Mouse (Mus musculus) hindbrain, embryonic 10.5 days (tissue): ENCODE results near the gene Rrp36. TPM values are rescaled to one million over a fixed set of nuclear protein-coding genes. Genes with fewer than 3 reads are reported as not detected.

ENCODE experiments used
- DNase-seq: peaks from one replicate; pipeline ENCODE4 v3.0.0-alpha.2; 2017; ENCODE audit warnings: low spot score
- H3K27ac ChIP-seq: fragments of 300-500 bp; sonication (generic); 2 replicates; pipeline ENCODE4 v1.5.1; 2016; ENCODE audit warnings: mild to moderate bottlenecking, moderate library complexity
- H3K27me3 ChIP-seq: fragments of 300-500 bp; sonication (generic); 2 replicates; pipeline ENCODE4 v1.6.1; 2016; ENCODE audit warnings: mild to moderate bottlenecking; ENCODE audit not compliant: poor library complexity, insufficient read depth, severe bottlenecking
- H3K36me3 ChIP-seq: fragments of 300-500 bp; sonication (generic); 2 replicates; pipeline ENCODE4 v1.6.1; 2016; ENCODE audit warnings: mild to moderate bottlenecking, moderate library complexity
- H3K4me1 ChIP-seq: fragments of 300-500 bp; sonication (generic); replicated peaks from 2 replicates; pipeline ENCODE4 v1.6.1; 2016; ENCODE audit warnings: mild to moderate bottlenecking
- H3K4me3 ChIP-seq: fragments of 300-500 bp; sonication (generic); 2 replicates; pipeline ENCODE4 v1.5.1; 2016; ENCODE audit warnings: mild to moderate bottlenecking, moderate library complexity
- H3K9me3 ChIP-seq: fragments of 300-500 bp; sonication (generic); 2 replicates; pipeline ENCODE4 v1.6.1; 2016; ENCODE audit warnings: mild to moderate bottlenecking, moderate library complexity
- WGBS: fragments of 180-500 bp; shearing (Covaris S2); methylation state at CpG from one replicate; pipeline ENCODE4 v1.1.7; 2016; 5-methylcytosine and 5-hydroxymethylcytosine counted together
- polyA plus RNA-seq: library from polyadenylated mRNA; unstranded; fragments of >200 nt; fragmentation: Nextera tagmentation; extraction: Ambion mirVana; gene quantifications from 2 replicates; pipeline ENCODE4 v1.2.1, GENCODE M21; 2016

Rrp36 gene
- polyA plus RNA-seq, 1 experiment from 2014 or later: 67.5 TPM

GRCm38 (mm10) chr17:46702506-46702905, 28.4 kb upstream of the Rrp36 start:
- WGBS: 90% methylated on average over 5 of the region's 5 CpGs
- Histone ChIP-seq H3K27ac (no peak overlapping the region), H3K27me3 (no peaks in the 10 kb centered on the region), H3K9me3 (no peaks in the 10 kb centered on the region), H3K36me3 (peaks cover 47% of the 10 kb centered on the region), H3K4me3 (peak overlapping the region; percentile 92), H3K4me1 (peaks cover 49% of the 10 kb centered on the region)
- no peak for DNase-seq

DNA sequence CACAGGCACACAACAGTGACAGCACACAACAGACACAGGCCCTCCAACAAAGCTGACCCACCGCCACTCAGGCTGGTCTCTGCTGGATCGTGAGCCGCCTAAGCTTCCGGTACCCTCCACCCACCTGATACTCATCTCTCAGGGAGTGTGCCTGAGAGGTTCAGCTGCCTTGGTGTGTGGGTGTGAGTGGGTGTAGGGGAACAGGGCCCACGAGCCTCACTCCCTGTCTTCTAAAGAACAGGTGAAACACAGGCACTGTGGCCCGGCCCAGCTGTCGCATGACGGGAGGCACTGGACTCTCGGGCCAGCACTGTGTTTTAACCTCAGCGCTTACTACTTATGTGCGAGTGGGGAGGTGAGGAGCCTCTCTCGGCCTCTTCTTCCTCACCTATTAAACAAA, 27.9 kb upstream of the Rrp36 start:
- H3K4me1 ChIP-seq: peaks cover 49% of the 10 kb centered on the region
- H3K27me3 ChIP-seq: no peaks in the 10 kb centered on the region
- DNase-seq: no peak
- H3K36me3 ChIP-seq: peaks cover 51% of the 10 kb centered on the region
- H3K4me3 ChIP-seq: peak overlapping the region; percentile 11; the same call in 1 of the 2 replicates
- 85% methylated on average over 12 of the region's 12 CpGs for WGBS
- peak overlapping the region; percentile 50; the same call in 1 of the 2 replicates for H3K27ac ChIP-seq
- H3K9me3 ChIP-seq: no peaks in the 10 kb centered on the region

DNA sequence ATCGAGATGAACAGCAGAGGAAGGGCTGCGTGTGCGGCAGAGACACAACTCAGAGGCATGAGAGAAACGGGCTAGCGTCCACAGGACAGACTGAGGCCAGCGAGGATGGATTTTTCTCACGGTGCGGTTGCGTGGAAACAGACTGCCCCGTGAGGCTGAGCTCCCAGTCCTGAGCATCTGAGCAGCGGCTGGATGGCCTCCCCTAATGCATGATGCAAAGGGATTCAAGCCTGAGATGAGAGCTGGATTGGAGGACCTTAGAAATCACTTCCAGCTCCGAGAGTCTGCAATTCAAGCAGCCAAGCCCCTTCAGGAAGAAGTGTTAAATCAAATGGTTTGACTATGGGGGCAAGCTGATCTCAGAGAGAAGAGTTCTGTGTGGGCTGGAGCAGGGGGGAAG, 27.3 kb upstream of the Rrp36 start:
- Histone ChIP-seq H3K27ac (peak overlapping the region; percentile 50; the same call in 1 of the 2 replicates), H3K4me1 (peaks cover 45% of the 10 kb centered on the region), H3K9me3 (no peaks in the 10 kb centered on the region), H3K36me3 (peaks cover 57% of the 10 kb centered on the region), H3K4me3 (no peak overlapping the region), H3K27me3 (no peaks in the 10 kb centered on the region)
- DNase-seq: no peak
- WGBS: 85% methylated on average over 12 of the region's 12 CpGs

- no peaks in the 10 kb centered on the region for H3K9me3 ChIP-seq
- 91% methylated on average over 3 of the region's 3 CpGs for WGBS
- H3K27me3 ChIP-seq: no peaks in the 10 kb centered on the region
- H3K36me3 ChIP-seq: peaks cover 67% of the 10 kb centered on the region
- H3K4me1 ChIP-seq: peaks cover 33% of the 10 kb centered on the region
- no peak overlapping the region for H3K4me3 ChIP-seq
- no peak for DNase-seq
- H3K27ac ChIP-seq: no peak overlapping the region
These were observed 25.8 kb upstream of the Rrp36 start for GRCm38 (mm10) chr17:46699912-46700311.

GRCm38 (mm10) chr17:46699245-46699644, 25.1 kb upstream of the Rrp36 start:
- H3K4me1 ChIP-seq: peaks cover 31% of the 10 kb centered on the region
- peaks cover 72% of the 10 kb centered on the region for H3K36me3 ChIP-seq
- H3K9me3 ChIP-seq: no peaks in the 10 kb centered on the region
- DNase-seq: no peak
- H3K27ac ChIP-seq: no peak overlapping the region
- no peak overlapping the region for H3K4me3 ChIP-seq
- WGBS: 85% methylated on average over 5 of the region's 5 CpGs
- no peaks in the 10 kb centered on the region for H3K27me3 ChIP-seq

DNA sequence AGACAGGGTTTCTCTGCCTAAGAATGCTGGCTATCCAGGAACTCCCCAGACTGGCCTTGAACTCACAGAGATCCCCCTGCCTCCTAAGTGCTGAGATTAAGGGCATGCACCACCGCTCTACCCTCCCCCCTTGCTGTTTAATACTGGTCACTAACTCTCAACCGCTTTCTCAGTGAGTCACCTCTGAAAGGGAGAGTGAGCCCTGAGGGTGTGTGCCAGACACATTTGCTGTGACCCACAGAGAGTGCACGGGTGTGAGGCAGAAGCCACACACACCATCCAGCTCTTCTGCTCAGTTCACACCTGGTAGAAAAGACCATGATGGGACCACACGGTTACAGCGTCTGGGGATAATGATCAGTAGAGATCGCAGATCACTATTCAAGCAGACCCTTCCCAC, 24.4 kb upstream of the Rrp36 start:
- WGBS: 93% methylated on average over 6 of the region's 6 CpGs
- Histone ChIP-seq H3K9me3 (no peaks in the 10 kb centered on the region), H3K4me1 (peaks cover 24% of the 10 kb centered on the region), H3K27me3 (no peaks in the 10 kb centered on the region), H3K4me3 (no peak overlapping the region), H3K36me3 (peaks cover 76% of the 10 kb centered on the region), H3K27ac (no peak overlapping the region)
- no peak for DNase-seq

- Histone ChIP-seq H3K4me1 (no peaks in the 10 kb centered on the region), H3K36me3 (peaks cover 83% of the 10 kb centered on the region), H3K27me3 (no peaks in the 10 kb centered on the region), H3K4me3 (no peak overlapping the region), H3K9me3 (no peaks in the 10 kb centered on the region), H3K27ac (no peak overlapping the region)
- no peak for DNase-seq
- WGBS: 78% methylated on average over 1 of the region's 1 CpGs
These were observed 20.4 kb upstream of the Rrp36 start for GRCm38 (mm10) chr17:46694517-46695063.

DNA sequence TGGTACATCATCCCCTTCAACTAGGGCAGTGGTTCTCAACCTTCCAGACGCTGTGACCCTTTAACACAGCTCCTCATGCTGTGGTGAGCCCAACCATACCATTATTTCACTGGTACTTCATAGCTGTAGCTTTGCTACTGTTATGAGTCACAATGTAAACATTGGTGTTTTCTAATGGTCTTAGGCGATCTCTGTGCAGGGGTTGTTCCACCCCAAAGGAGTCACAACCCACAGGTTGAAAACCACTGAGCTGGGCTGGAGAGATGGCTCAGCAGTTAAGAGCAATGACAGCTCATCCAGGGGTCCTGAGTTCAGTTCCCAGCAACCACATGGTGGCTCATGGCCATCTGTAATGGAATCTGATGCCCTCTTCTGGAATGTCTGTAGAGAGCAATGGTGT, 17.2 kb upstream of the Rrp36 start:
- no peaks in the 10 kb centered on the region for H3K4me1 ChIP-seq
- H3K27ac ChIP-seq: no peak overlapping the region
- H3K36me3 ChIP-seq: peaks cover 81% of the 10 kb centered on the region
- no peak overlapping the region for H3K4me3 ChIP-seq
- H3K27me3 ChIP-seq: no peaks in the 10 kb centered on the region
- no peaks in the 10 kb centered on the region for H3K9me3 ChIP-seq
- DNase-seq: no peak
- WGBS: 93% methylated on average over 2 of the region's 2 CpGs

GRCm38 (mm10) chr17:46690665-46691064, 16.5 kb upstream of the Rrp36 start:
- H3K27ac ChIP-seq: no peak overlapping the region
- H3K36me3 ChIP-seq: peaks cover 81% of the 10 kb centered on the region
- no peak overlapping the region for H3K4me3 ChIP-seq
- H3K27me3 ChIP-seq: no peaks in the 10 kb centered on the region
- no peak for DNase-seq
- H3K9me3 ChIP-seq: no peaks in the 10 kb centered on the region
- WGBS: 93% methylated on average over 12 of the region's 12 CpGs
- H3K4me1 ChIP-seq: no peaks in the 10 kb centered on the region

DNA sequence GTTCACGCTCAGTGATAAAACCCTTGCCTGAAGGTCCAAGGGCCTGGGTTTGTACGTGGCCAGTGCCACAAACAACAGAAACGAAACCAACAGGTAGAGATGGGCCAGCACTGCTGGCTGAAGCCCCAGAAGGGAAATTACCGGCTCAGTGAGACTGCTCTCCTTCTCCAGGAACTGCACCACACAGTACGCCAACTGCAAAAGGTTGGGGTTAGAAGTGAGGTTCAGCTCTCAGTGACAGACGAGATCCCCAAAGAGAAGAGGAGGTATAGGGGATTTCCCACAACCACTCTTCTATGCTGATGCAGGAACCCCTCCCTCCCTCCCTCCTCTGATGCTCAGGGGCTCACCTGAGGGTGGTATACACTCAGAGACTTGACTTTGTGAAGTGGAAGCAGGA, 11.8 kb upstream of the Rrp36 start:
- H3K4me1 ChIP-seq: peaks cover 14% of the 10 kb centered on the region
- H3K27me3 ChIP-seq: no peaks in the 10 kb centered on the region
- no peak for DNase-seq
- H3K27ac ChIP-seq: no peak overlapping the region
- peaks cover 81% of the 10 kb centered on the region for H3K36me3 ChIP-seq
- no peak overlapping the region for H3K4me3 ChIP-seq
- 93% methylated on average over 6 of the region's 6 CpGs for WGBS
- H3K9me3 ChIP-seq: no peaks in the 10 kb centered on the region

DNA sequence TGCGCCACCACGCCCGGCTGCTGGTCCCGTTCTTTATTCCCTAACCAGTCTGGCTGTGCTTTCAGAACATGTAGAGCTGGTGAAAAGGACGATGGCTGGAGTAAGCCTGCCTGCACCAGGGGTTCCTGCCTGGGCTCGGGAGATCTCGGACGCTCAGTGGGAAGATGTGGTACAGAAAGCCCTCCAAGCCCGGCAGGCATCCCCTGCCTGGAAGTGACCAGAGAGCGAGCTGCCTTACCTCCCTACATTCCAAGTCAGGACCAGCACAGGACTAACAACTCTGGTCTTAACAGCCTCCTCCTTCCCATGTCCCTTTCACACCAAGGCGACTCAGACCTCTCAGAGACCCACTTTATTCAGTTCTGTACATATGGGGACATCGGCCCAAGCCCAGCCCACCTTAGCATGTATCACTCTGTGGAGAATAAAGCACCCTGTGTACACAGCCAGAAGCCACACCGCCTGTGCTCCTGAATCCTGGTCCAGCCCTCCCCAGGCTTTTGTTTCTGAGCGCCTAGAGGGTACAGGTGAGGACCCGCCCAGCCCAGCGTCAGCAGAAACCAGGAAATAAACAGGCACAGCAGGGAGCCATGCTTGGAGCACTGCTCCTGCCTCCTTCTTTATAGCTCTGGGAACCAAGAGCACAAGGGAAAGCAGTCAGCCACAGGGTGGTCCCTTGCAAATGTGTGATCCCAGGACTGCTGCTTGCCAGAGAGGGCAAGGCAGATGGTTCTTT, 8.7 kb upstream of the Rrp36 start:
- Histone ChIP-seq H3K4me1 (peaks cover 42% of the 10 kb centered on the region), H3K4me3 (no peak overlapping the region), H3K27me3 (no peaks in the 10 kb centered on the region), H3K36me3 (peaks cover 61% of the 10 kb centered on the region), H3K9me3 (no peaks in the 10 kb centered on the region), H3K27ac (no peak overlapping the region)
- DNase-seq: no peak
- 84% methylated on average over 16 of the region's 16 CpGs for WGBS

GRCm38 (mm10) chr17:46681466-46682118, 7.4 kb upstream of the Rrp36 start:
- Histone ChIP-seq H3K4me1 (peaks cover 42% of the 10 kb centered on the region), H3K27me3 (no peaks in the 10 kb centered on the region), H3K9me3 (no peaks in the 10 kb centered on the region), H3K27ac (peak overlapping the region; percentile 92), H3K36me3 (peaks cover 61% of the 10 kb centered on the region), H3K4me3 (peak overlapping the region; percentile 91)
- DNase-seq: no peak
- WGBS: 29% methylated on average over 12 of the region's 12 CpGs

DNA sequence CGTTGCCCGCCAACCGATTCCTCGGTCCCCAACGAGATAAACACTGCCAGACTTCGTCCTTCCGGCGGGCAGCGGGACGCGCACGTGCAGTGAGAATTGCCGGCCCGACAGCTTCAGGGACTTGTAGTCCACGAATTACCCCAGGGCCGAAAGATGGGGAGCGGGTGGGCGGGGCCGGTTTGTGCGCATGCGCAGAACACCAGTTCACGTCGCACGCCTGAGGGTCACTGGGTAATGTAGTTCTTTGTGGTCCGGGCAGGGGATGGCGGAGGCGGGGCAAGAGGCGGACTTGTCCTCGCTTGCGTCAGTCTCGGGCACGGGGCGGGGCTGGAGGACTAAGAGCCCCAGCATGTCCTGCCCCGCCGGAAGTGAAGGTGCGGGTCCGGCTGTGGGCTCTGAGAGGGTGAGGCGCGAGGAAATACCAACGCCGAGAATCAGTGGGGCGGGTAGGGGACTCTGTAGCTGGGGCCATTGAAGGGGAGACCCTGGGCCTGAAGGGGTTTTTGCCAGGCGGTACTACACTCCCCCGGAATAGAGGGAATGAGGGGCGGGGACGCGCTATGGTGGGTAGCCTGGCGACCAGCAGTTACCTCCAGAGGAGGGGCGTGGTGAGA, 6.7 kb upstream of the Rrp36 start, which contains the start of gene Klhdc3:
TSS of gene Klhdc3 (minus strand) at position 155 of the 614 bp plus-strand sequence.
- peaks cover 45% of the 10 kb centered on the region for H3K4me1 ChIP-seq
- H3K36me3 ChIP-seq: peaks cover 61% of the 10 kb centered on the region
- peak within 1 kb of the TSS; percentile 91 for H3K4me3 ChIP-seq
- no peaks in the 10 kb centered on the region for H3K9me3 ChIP-seq
- H3K27me3 ChIP-seq: no peaks in the 10 kb centered on the region
- peak; percentile 100 for DNase-seq
- under 1% methylated on average over 49 of the region's 49 CpGs for whole genome bisulfite sequencing
- H3K27ac ChIP-seq: peak within 1 kb of the TSS; percentile 92
